Mouse (Mus musculus): ENCODE results near the gene Bcl2l2. TPM values are rescaled to one million over a fixed set of nuclear protein-coding genes. Genes with fewer than 3 reads are reported as not detected.
A peak's percentile ranks its signal among the peaks of the same experiment; 100 is the strongest.

Bcl2l2 gene
- 3.8 and 4.1 TPM in 2 replicates for polyA plus RNA-seq (2016; fragmentation: Nextera tagmentation; extraction: Ambion mirVana)

- 1% methylated on average over 24 of the region's 27 CpGs for WGBS
- H3K9ac ChIP-seq: peak within 1 kb of the TSS; percentile 86
- peak within 1 kb of the TSS; percentile 80 for H3K4me2 ChIP-seq (replicated peaks)
- peak within 1 kb of the TSS; percentile 67 for H3K4me3 ChIP-seq
- peaks cover 23% of the 10 kb centered on the region for H3K4me1 ChIP-seq
- H3K9me3 ChIP-seq: no peaks in the 10 kb centered on the region
- no peaks in the 10 kb centered on the region for H3K27me3 ChIP-seq (replicated peaks)
- H3K27ac ChIP-seq: peak within 1 kb of the TSS; percentile 77
- H3K36me3 ChIP-seq: peaks cover 16% of the 10 kb centered on the region
- ATAC-seq (ENCODE audit: low FRiP score, low read depth): peak; percentile 88
These were observed at the start of gene Bcl2l2, which contains the start of gene Gm20521 for GRCm38 (mm10) chr14:54883154-54884021. Bcl2l2 (plus strand) TSS chr14:54883377. Gm20521 (plus strand) TSS chr14:54883441.

- no peak overlapping the region for H3K4me2 ChIP-seq (replicated peaks)
These were observed 39.7 kb upstream of the Bcl2l2 start for GRCm38 (mm10) chr14:54843461-54843860.

GRCm38 (mm10) chr14:54855726-54856125 lies 27.5 kb upstream of the Bcl2l2 start:
- H3K36me3 ChIP-seq: peaks cover 29% of the 10 kb centered on the region
- H3K4me3 ChIP-seq: no peak overlapping the region
- no peaks in the 10 kb centered on the region for H3K9me3 ChIP-seq
- H3K27me3 ChIP-seq (replicated peaks): no peaks in the 10 kb centered on the region
- H3K4me1 ChIP-seq: no peaks in the 10 kb centered on the region
- ATAC-seq (ENCODE audit: low FRiP score, low read depth): no peak
- H3K9ac ChIP-seq: no peak overlapping the region
- H3K27ac ChIP-seq: no peak overlapping the region
- WGBS: 88% methylated on average over 3 of the region's 3 CpGs
- no peak overlapping the region for H3K4me2 ChIP-seq (replicated peaks)

More at GRCm38 (mm10) chr14:54843461-54843860, 39.7 kb upstream of the Bcl2l2 start:
- H3K9ac ChIP-seq: no peak overlapping the region
- H3K27ac ChIP-seq: no peak overlapping the region
- H3K4me1 ChIP-seq: no peaks in the 10 kb centered on the region
- H3K27me3 ChIP-seq (replicated peaks): no peaks in the 10 kb centered on the region
- H3K36me3 ChIP-seq: no peaks in the 10 kb centered on the region
- no peak overlapping the region for H3K4me3 ChIP-seq
- no peaks in the 10 kb centered on the region for H3K9me3 ChIP-seq
- 5% methylated on average over 4 of the region's 4 CpGs for WGBS
- ATAC-seq (ENCODE audit: low FRiP score, low read depth): no peak

- Histone ChIP-seq H3K27ac (no peak overlapping the region), H3K4me2 (replicated peaks) (no peak overlapping the region), H3K27me3 (replicated peaks) (no peaks in the 10 kb centered on the region), H3K9ac (no peak overlapping the region), H3K36me3 (peaks cover 29% of the 10 kb centered on the region), H3K9me3 (no peaks in the 10 kb centered on the region), H3K4me1 (no peaks in the 10 kb centered on the region), H3K4me3 (no peak overlapping the region)
- WGBS: 90% methylated on average over 7 of the region's 7 CpGs
- ATAC-seq (ENCODE audit: low FRiP score, low read depth): no peak
These were observed 26.5 kb upstream of the Bcl2l2 start for GRCm38 (mm10) chr14:54856703-54857102.

GRCm38 (mm10) chr14:54857891-54858290 lies 25.3 kb upstream of the Bcl2l2 start:
- H3K9me3 ChIP-seq: no peaks in the 10 kb centered on the region
- H3K4me3 ChIP-seq: no peak overlapping the region
- peaks cover 29% of the 10 kb centered on the region for H3K36me3 ChIP-seq
- no peak for ATAC-seq (ENCODE audit: low FRiP score, low read depth)
- H3K4me1 ChIP-seq: no peaks in the 10 kb centered on the region
- no peak overlapping the region for H3K9ac ChIP-seq
- no peak overlapping the region for H3K4me2 ChIP-seq (replicated peaks)
- no peak overlapping the region for H3K27ac ChIP-seq
- no peaks in the 10 kb centered on the region for H3K27me3 ChIP-seq (replicated peaks)
- 91% methylated on average over 9 of the region's 9 CpGs for WGBS

- Histone ChIP-seq H3K9ac (no peak overlapping the region), H3K4me3 (no peak overlapping the region), H3K27me3 (replicated peaks) (no peaks in the 10 kb centered on the region), H3K4me1 (peaks cover 5% of the 10 kb centered on the region; the same call in 1 of the 2 replicates), H3K4me2 (replicated peaks) (no peak overlapping the region), H3K9me3 (no peaks in the 10 kb centered on the region), H3K36me3 (peaks cover 22% of the 10 kb centered on the region), H3K27ac (no peak overlapping the region)
- 40% methylated on average over 2 of the region's 2 CpGs for WGBS
- no peak for ATAC-seq (ENCODE audit: low FRiP score, low read depth)
These were observed 22.7 kb upstream of the Bcl2l2 start for GRCm38 (mm10) chr14:54860511-54860910.

- under 1% methylated on average over 55 of the region's 56 CpGs for WGBS
- Histone ChIP-seq H3K4me3 (peak overlapping the region; percentile 87), H3K4me2 (replicated peaks) (peak overlapping the region; percentile 77), H3K9ac (peak overlapping the region; percentile 91), H3K9me3 (no peaks in the 10 kb centered on the region), H3K36me3 (no peaks in the 10 kb centered on the region), H3K27me3 (replicated peaks) (no peaks in the 10 kb centered on the region), H3K27ac (0 out of 2 replicates have a peak overlapping the region, but pooled peaks have one; percentile 27), H3K4me1 (peaks cover 5% of the 10 kb centered on the region; the same call in 1 of the 2 replicates)
- peak; percentile 100 for ATAC-seq (ENCODE audit: low FRiP score, low read depth)
These were observed 19.5 kb upstream of the Bcl2l2 start for GRCm38 (mm10) chr14:54863501-54864312.

GRCm38 (mm10) chr14:54864313-54865036 lies 18.7 kb upstream of the Bcl2l2 start:
- H3K9me3 ChIP-seq: no peaks in the 10 kb centered on the region
- no peak overlapping the region for H3K27ac ChIP-seq
- ATAC-seq (ENCODE audit: low FRiP score, low read depth): peak; percentile 26; the same call in 1 of the 2 replicates
- peaks cover 5% of the 10 kb centered on the region; the same call in 1 of the 2 replicates for H3K4me1 ChIP-seq
- 18% methylated on average over 21 of the region's 21 CpGs for WGBS
- peak overlapping the region; percentile 87 for H3K4me3 ChIP-seq
- no peaks in the 10 kb centered on the region for H3K36me3 ChIP-seq
- H3K9ac ChIP-seq: peak overlapping the region; percentile 91; the same call in 1 of the 2 replicates
- H3K27me3 ChIP-seq (replicated peaks): no peaks in the 10 kb centered on the region
- H3K4me2 ChIP-seq (replicated peaks): peak overlapping the region; percentile 77

- Histone ChIP-seq H3K4me2 (replicated peaks) (no peak overlapping the region), H3K4me3 (no peak overlapping the region), H3K9me3 (no peaks in the 10 kb centered on the region), H3K4me1 (peaks cover 5% of the 10 kb centered on the region; the same call in 1 of the 2 replicates), H3K9ac (no peak overlapping the region), H3K27me3 (replicated peaks) (no peaks in the 10 kb centered on the region), H3K36me3 (no peaks in the 10 kb centered on the region), H3K27ac (no peak overlapping the region)
- no peak for ATAC-seq (ENCODE audit: low FRiP score, low read depth)
- 86% methylated on average over 5 of the region's 5 CpGs for WGBS
These were observed 17.6 kb upstream of the Bcl2l2 start for GRCm38 (mm10) chr14:54865626-54866025.

GRCm38 (mm10) chr14:54866268-54866667 lies 16.9 kb upstream of the Bcl2l2 start:
- H3K27ac ChIP-seq: no peak overlapping the region
- ATAC-seq (ENCODE audit: low FRiP score, low read depth): no peak
- H3K4me2 ChIP-seq (replicated peaks): no peak overlapping the region
- H3K9ac ChIP-seq: no peak overlapping the region
- no peaks in the 10 kb centered on the region for H3K9me3 ChIP-seq
- peaks cover 5% of the 10 kb centered on the region; the same call in 1 of the 2 replicates for H3K4me1 ChIP-seq
- no peaks in the 10 kb centered on the region for H3K27me3 ChIP-seq (replicated peaks)
- 71% methylated on average over 3 of the region's 3 CpGs for WGBS
- no peak overlapping the region for H3K4me3 ChIP-seq
- no peaks in the 10 kb centered on the region for H3K36me3 ChIP-seq

GRCm38 (mm10) chr14:54866936-54867335 lies 16.2 kb upstream of the Bcl2l2 start:
- ATAC-seq (ENCODE audit: low FRiP score, low read depth): no peak

More at GRCm38 (mm10) chr14:54866936-54867335, 16.2 kb upstream of the Bcl2l2 start:
- Histone ChIP-seq H3K4me1 (peaks cover 5% of the 10 kb centered on the region; the same call in 1 of the 2 replicates), H3K4me3 (no peak overlapping the region), H3K27ac (no peak overlapping the region), H3K9ac (no peak overlapping the region), H3K4me2 (replicated peaks) (no peak overlapping the region), H3K9me3 (no peaks in the 10 kb centered on the region), H3K27me3 (replicated peaks) (no peaks in the 10 kb centered on the region), H3K36me3 (no peaks in the 10 kb centered on the region)
- WGBS: 55% methylated on average over 5 of the region's 5 CpGs

Measured in neural tube, embryonic 12.5 days (tissue).